Mouse (Mus musculus) stomach, embryonic 14.5 days (tissue): ENCODE data around the gene Il23a. TPM values are rescaled to one million over a fixed set of nuclear protein-coding genes. Genes with fewer than 3 reads are reported as not detected.
"Not testable (repeated sequence)": the region's sequence is repeated elsewhere in the genome, so short reads cannot be mapped to it uniquely, and the experiment has no call there.

Experiments used
- ATAC-seq: fragments of 200-750 bp; cut with Nextera tagmentation; 2 replicates; pipeline ENCODE4 v1.8.0; 2017; ENCODE audit warnings: low read depth, moderate TSS enrichment; ENCODE audit not compliant: insufficient number of reproducible peaks, insufficient read depth, low FRiP score
- H3K27ac ChIP-seq: fragments of 300-500 bp; sonication (generic); 2 replicates; pipeline ENCODE4 v1.5.1; 2014; ENCODE audit warnings: mild to moderate bottlenecking, low read length, moderate library complexity, mixed read lengths
- H3K27me3 ChIP-seq: fragments of 300-500 bp; sonication (generic); 2 replicates; pipeline ENCODE4 v1.6.1; 2014; ENCODE audit warnings: low read length, control low read depth, mixed read lengths; ENCODE audit not compliant: control insufficient read depth, insufficient read depth
- H3K36me3 ChIP-seq: fragments of 300-500 bp; sonication (generic); 2 replicates; pipeline ENCODE4 v1.6.1; 2014; ENCODE audit warnings: mild to moderate bottlenecking, control low read depth, low read length, moderate library complexity, mixed read lengths; ENCODE audit not compliant: control insufficient read depth, insufficient read depth
- H3K4me1 ChIP-seq: fragments of 300-500 bp; sonication (generic); 2 replicates; pipeline ENCODE4 v1.6.1; 2014; ENCODE audit warnings: low read length, control low read depth, mixed read lengths; ENCODE audit not compliant: control insufficient read depth, insufficient read depth
- H3K4me2 ChIP-seq: fragments of 300-500 bp; sonication (generic); replicated peaks from 2 replicates; pipeline ENCODE4 v1.6.1; 2014; ENCODE audit warnings: low read depth, low read length, control low read depth
- H3K4me3 ChIP-seq: fragments of 300-500 bp; sonication (generic); 2 replicates; pipeline ENCODE4 v1.5.1; 2014; ENCODE audit warnings: low read depth, low read length, control low read depth
- H3K9ac ChIP-seq: fragments of 300-500 bp; sonication (generic); replicated peaks from 2 replicates; pipeline ENCODE4 v1.6.1; 2014; ENCODE audit warnings: low read depth, mild to moderate bottlenecking, control low read depth, low read length, moderate library complexity, mixed read lengths
- H3K9me3 ChIP-seq: fragments of 300-500 bp; sonication (generic); 2 replicates; pipeline ENCODE4 v1.6.1; 2016; ENCODE audit warnings: low read depth, low read length, control low read depth; ENCODE audit not compliant: control insufficient read depth
- WGBS: fragments of 180-500 bp; shearing (Covaris S2); extraction: QIAGEN DNeasy Blood & Tissue Kit; methylation state at CpG from one replicate; pipeline ENCODE4 v1.1.7; 2014; 5-methylcytosine and 5-hydroxymethylcytosine counted together
- polyA plus RNA-seq: library from polyadenylated mRNA; unstranded; fragments of >200 nt; fragmentation: Nextera tagmentation; extraction: Ambion mirVana; gene quantifications from 2 replicates; pipeline ENCODE4 v1.2.1, GENCODE M21; 2014

Il23a gene
- polyA plus RNA-seq, 1 experiment from 2014 or later, result 0.36 TPM

- Histone ChIP-seq H3K4me1 (no peaks in the 10 kb centered on the region), H3K27me3 (no peaks in the 10 kb centered on the region), H3K4me2 (no peak overlapping the region), H3K27ac (no peak overlapping the region), H3K4me3 (no peak overlapping the region), H3K9me3 (no peaks in the 10 kb centered on the region), H3K36me3 (peaks cover 28% of the 10 kb centered on the region), H3K9ac (no peak overlapping the region)
- ATAC-seq, result no peak
- WGBS, result 82% methylated on average over 6 of the region's 6 CpGs
Measured at GRCm38 (mm10) chr10:128280943-128281342, 17.6 kb downstream of the Il23a start.

GRCm38 (mm10) chr10:128278158-128278557 is 20.4 kb downstream of the Il23a start:
- ATAC-seq, result no peak
- 62% methylated on average over 6 of the region's 6 CpGs for WGBS
- Histone ChIP-seq H3K27ac (no peak overlapping the region), H3K4me3 (no peak overlapping the region), H3K27me3 (no peaks in the 10 kb centered on the region), H3K4me2 (no peak overlapping the region), H3K9ac (no peak overlapping the region), H3K9me3 (no peaks in the 10 kb centered on the region), H3K36me3 (peaks cover 19% of the 10 kb centered on the region), H3K4me1 (no peaks in the 10 kb centered on the region)

GRCm38 (mm10) chr10:128275374-128275773 is 23.2 kb downstream of the Il23a start:
- not testable (repeated sequence) for H3K27ac ChIP-seq, H3K4me3 ChIP-seq, H3K9ac ChIP-seq, H3K27me3 ChIP-seq, H3K36me3 ChIP-seq, H3K4me1 ChIP-seq, H3K9me3 ChIP-seq, H3K4me2 ChIP-seq, ATAC-seq
- 96% methylated on average over 1 of the region's 1 CpGs for WGBS

- not testable (repeated sequence) for H3K36me3 ChIP-seq, H3K9ac ChIP-seq, H3K4me2 ChIP-seq, ATAC-seq, H3K4me1 ChIP-seq, H3K4me3 ChIP-seq, H3K27ac ChIP-seq, H3K27me3 ChIP-seq, H3K9me3 ChIP-seq
- 93% methylated on average over 4 of the region's 7 CpGs for WGBS
Measured at GRCm38 (mm10) chr10:128272819-128273439, 25.6 kb downstream of the Il23a start.

- no peak for ATAC-seq
- Histone ChIP-seq H3K9me3 (no peaks in the 10 kb centered on the region), H3K9ac (no peak overlapping the region), H3K4me1 (no peaks in the 10 kb centered on the region), H3K4me2 (no peak overlapping the region), H3K27me3 (no peaks in the 10 kb centered on the region), H3K27ac (no peak overlapping the region), H3K36me3 (peaks cover 5% of the 10 kb centered on the region; the same call in 1 of the 2 replicates), H3K4me3 (no peak overlapping the region)
- 54% methylated on average over 2 of the region's 2 CpGs for WGBS
Measured at GRCm38 (mm10) chr10:128271883-128272282, 26.7 kb downstream of the Il23a start.

GRCm38 (mm10) chr10:128270866-128271265 is 27.7 kb downstream of the Il23a start:
- Histone ChIP-seq H3K9me3 (no peaks in the 10 kb centered on the region), H3K27me3 (no peaks in the 10 kb centered on the region), H3K4me2 (peak overlapping the region; percentile 42), H3K27ac (no peak overlapping the region; the same call in 1 of the 2 replicates), H3K4me1 (no peaks in the 10 kb centered on the region), H3K36me3 (no peaks in the 10 kb centered on the region), H3K9ac (peak overlapping the region; percentile 83), H3K4me3 (peak overlapping the region; percentile 84)
- ATAC-seq, result no peak
- WGBS, result 37% methylated on average over 7 of the region's 7 CpGs

- H3K9me3 ChIP-seq, result no peaks in the 10 kb centered on the region
- H3K9ac ChIP-seq, result peak within 1 kb of the TSS; percentile 83
- no peaks in the 10 kb centered on the region for H3K27me3 ChIP-seq
- no peaks in the 10 kb centered on the region for H3K4me1 ChIP-seq
- WGBS, result under 1% methylated on average over 43 of the region's 43 CpGs
- no peak within 1 kb of the TSS; the same call in 1 of the 2 replicates for H3K27ac ChIP-seq
- H3K4me2 ChIP-seq, result peak within 1 kb of the TSS; percentile 42
- no peaks in the 10 kb centered on the region for H3K36me3 ChIP-seq
- ATAC-seq, result peak; percentile 99
- H3K4me3 ChIP-seq, result peak within 1 kb of the TSS; percentile 84
Measured at GRCm38 (mm10) chr10:128270287-128270841, 28.2 kb downstream of the Il23a start, which contains the start of gene Stat2. Stat2 (plus strand) TSS chr10:128270559.

- Histone ChIP-seq H3K36me3 (no peaks in the 10 kb centered on the region), H3K4me1 (no peaks in the 10 kb centered on the region), H3K4me3 (peak overlapping the region; percentile 84; the same call in 1 of the 2 replicates), H3K9me3 (no peaks in the 10 kb centered on the region), H3K9ac (no peak overlapping the region), H3K27me3 (no peaks in the 10 kb centered on the region), H3K27ac (no peak overlapping the region), H3K4me2 (no peak overlapping the region)
- 86% methylated on average over 16 of the region's 16 CpGs for WGBS
- no peak for ATAC-seq
Measured at GRCm38 (mm10) chr10:128269206-128269910, 29.2 kb downstream of the Il23a start.
